Mouse (Mus musculus): ENCODE results near the gene Otog.

The Otog gene

GRCm38 (mm10) chr7:46282276-46282675 is 41.5 kb downstream of the Otog start:
- DNase-seq (ENCODE audit: extremely low spot score) = no peak

GRCm38 (mm10) chr7:46283681-46284080 is 42.9 kb downstream of the Otog start:
- DNase-seq (ENCODE audit: extremely low spot score) = no peak

- no peak for DNase-seq (ENCODE audit: extremely low spot score)
These were observed 44.5 kb downstream of the Otog start for GRCm38 (mm10) chr7:46285161-46285839.

- DNase-seq (ENCODE audit: extremely low spot score) = no peak
These were observed 45.6 kb downstream of the Otog start for GRCm38 (mm10) chr7:46286391-46286790.

GRCm38 (mm10) chr7:46287051-46287450 is 46.3 kb downstream of the Otog start:
- DNase-seq (ENCODE audit: extremely low spot score) = no peak

GRCm38 (mm10) chr7:46296330-46296729 is 55.5 kb downstream of the Otog start:
- peak; percentile 22 for DNase-seq (ENCODE audit: extremely low spot score)

- DNase-seq (ENCODE audit: extremely low spot score) = no peak
These were observed 60.3 kb downstream of the Otog start for GRCm38 (mm10) chr7:46301031-46301632.

- no peak for DNase-seq (ENCODE audit: extremely low spot score)
These were observed 72.7 kb downstream of the Otog start for GRCm38 (mm10) chr7:46313486-46313885.

GRCm38 (mm10) chr7:46314220-46315009 is 73.6 kb downstream of the Otog start:
- DNase-seq (ENCODE audit: extremely low spot score) = no peak

GRCm38 (mm10) chr7:46315692-46316091 is 74.9 kb downstream of the Otog start:
- DNase-seq (ENCODE audit: extremely low spot score) = no peak

GRCm38 (mm10) chr7:46316948-46317347 is 76.2 kb downstream of the Otog start:
- no peak for DNase-seq (ENCODE audit: extremely low spot score)

GRCm38 (mm10) chr7:46321242-46321641 is 80.5 kb downstream of the Otog start:
- DNase-seq (ENCODE audit: extremely low spot score) = no peak

- DNase-seq (ENCODE audit: extremely low spot score) = no peak
These were observed 87.1 kb downstream of the Otog start for GRCm38 (mm10) chr7:46327896-46328295.

GRCm38 (mm10) chr7:46337397-46337796 is 96.6 kb downstream of the Otog start:
- DNase-seq (ENCODE audit: extremely low spot score) = no peak

GRCm38 (mm10) chr7:46339818-46340217 is 99.0 kb downstream of the Otog start:
- no peak for DNase-seq (ENCODE audit: extremely low spot score)

- no peak for DNase-seq (ENCODE audit: extremely low spot score)
These were observed 99.5 kb downstream of the Otog start for GRCm38 (mm10) chr7:46340295-46340694.

- no peak for DNase-seq (ENCODE audit: extremely low spot score)
These were observed 100.7 kb downstream of the Otog start for GRCm38 (mm10) chr7:46341471-46341870.

- DNase-seq (ENCODE audit: extremely low spot score) = no peak
These were observed 106.9 kb downstream of the Otog start for GRCm38 (mm10) chr7:46347692-46348091.

GRCm38 (mm10) chr7:46348813-46349212 is 108.0 kb downstream of the Otog start:
- no peak for DNase-seq (ENCODE audit: extremely low spot score)

- no peak for DNase-seq (ENCODE audit: extremely low spot score)
These were observed 109.4 kb downstream of the Otog start for GRCm38 (mm10) chr7:46350119-46350702.

- no peak for DNase-seq (ENCODE audit: extremely low spot score)
These were observed 112.0 kb downstream of the Otog start for GRCm38 (mm10) chr7:46352748-46353147.

- peak; percentile 3 for DNase-seq (ENCODE audit: extremely low spot score)
These were observed 112.4 kb downstream of the Otog start for GRCm38 (mm10) chr7:46353216-46353615.

Measured in embryo, embryonic 9.5 days (tissue).